Mouse (Mus musculus) right cerebral cortex, adult 18-20 months (tissue): ENCODE results near the gene Fancd2os.

Experiments used
- DNase-seq: peaks from one replicate; pipeline ENCODE4 v3.0.0; 2022; ENCODE audit warnings: mixed read lengths

Gene Fancd2os

GRCm38 (mm10) chr6:113604432-113605223 lies 4.1 kb upstream of the Fancd2os start, which contains the start of gene Brk1:
Brk1 (plus strand) TSS chr6:113604772.
- peak; percentile 93 for DNase-seq

GRCm38 (mm10) chr6:113603993-113604392 lies 3.5 kb upstream of the Fancd2os start:
- DNase-seq: no peak

GRCm38 (mm10) chr6:113602821-113603220 lies 2.3 kb upstream of the Fancd2os start:
- no peak for DNase-seq

GRCm38 (mm10) chr6:113599833-113600232 lies 682 bp downstream of the Fancd2os start:
- no peak for DNase-seq

GRCm38 (mm10) chr6:113597945-113598344 lies 2.6 kb downstream of the Fancd2os start:
- DNase-seq: no peak

GRCm38 (mm10) chr6:113592637-113593036 lies 7.9 kb downstream of the Fancd2os start:
- no peak for DNase-seq

- no peak for DNase-seq
Measured at GRCm38 (mm10) chr6:113586466-113587183, 13.9 kb downstream of the Fancd2os start.

GRCm38 (mm10) chr6:113585065-113585464 lies 15.4 kb downstream of the Fancd2os start:
- peak; percentile 26 for DNase-seq

GRCm38 (mm10) chr6:113583023-113583422 lies 17.5 kb downstream of the Fancd2os start:
- DNase-seq: peak; percentile 31

- no peak for DNase-seq
Measured at GRCm38 (mm10) chr6:113579306-113579705, 21.2 kb downstream of the Fancd2os start.

- peak; percentile 66 for DNase-seq
Measured at GRCm38 (mm10) chr6:113576044-113576443, 24.5 kb downstream of the Fancd2os start.

- no peak for DNase-seq
Measured at GRCm38 (mm10) chr6:113564557-113564956, 36.0 kb downstream of the Fancd2os start.

- DNase-seq: peak; percentile 18
Measured at GRCm38 (mm10) chr6:113559736-113560135, 40.8 kb downstream of the Fancd2os start.
